Mouse (Mus musculus) midbrain, postnatal 0 days (tissue): ENCODE results near the gene Ccr9. TPM values are rescaled to one million over a fixed set of nuclear protein-coding genes. Genes with fewer than 3 reads are reported as not detected.

Source experiments
- ATAC-seq: fragments of 200-750 bp; cut with Nextera tagmentation; 2 replicates; pipeline ENCODE4 v1.8.0; 2017; ENCODE audit warnings: moderate number of reproducible peaks, mild to moderate bottlenecking, moderate TSS enrichment, moderate library complexity; ENCODE audit not compliant: low FRiP score
- DNase-seq: peaks from one replicate; pipeline ENCODE4 v3.0.0-alpha.2; 2015; ENCODE audit warnings: low spot score
- H3K27ac ChIP-seq: fragments of 300-500 bp; sonication (generic); 2 replicates; pipeline ENCODE4 v1.5.1; 2014; ENCODE audit warnings: low read depth, mild to moderate bottlenecking, low read length, mixed read lengths
- H3K27me3 ChIP-seq: fragments of 300-500 bp; sonication (generic); 2 replicates; pipeline ENCODE4 v1.6.1; 2014; ENCODE audit warnings: low read length, control low read depth, mixed read lengths; ENCODE audit not compliant: insufficient read depth
- H3K36me3 ChIP-seq: fragments of 300-500 bp; sonication (generic); 2 replicates; pipeline ENCODE4 v1.6.1; 2014; ENCODE audit warnings: low read length, control low read depth, mixed read lengths; ENCODE audit not compliant: insufficient read depth
- H3K4me1 ChIP-seq: fragments of 300-500 bp; sonication (generic); 2 replicates; pipeline ENCODE4 v1.6.1; 2014; ENCODE audit warnings: mild to moderate bottlenecking, control low read depth, antibody characterized with exemption, low read length, mixed read lengths; ENCODE audit not compliant: insufficient read depth
- H3K4me2 ChIP-seq: fragments of 300-500 bp; sonication (generic); 2 replicates; pipeline ENCODE4 v1.6.1; 2014; ENCODE audit warnings: low read depth, mild to moderate bottlenecking, low read length, mixed read lengths; ENCODE audit not compliant: poor library complexity, severe bottlenecking
- H3K4me3 ChIP-seq: fragments of 300-500 bp; sonication (generic); 2 replicates; pipeline ENCODE4 v1.5.1; 2014; ENCODE audit warnings: low read depth, mild to moderate bottlenecking, low read length, moderate library complexity
- H3K9ac ChIP-seq: fragments of 300-500 bp; sonication (generic); replicated peaks from 2 replicates; pipeline ENCODE4 v1.6.1; 2014; ENCODE audit warnings: mild to moderate bottlenecking, low read length, moderate library complexity, mixed read lengths; ENCODE audit not compliant: poor library complexity, severe bottlenecking
- H3K9me3 ChIP-seq: fragments of 300-500 bp; sonication (generic); 2 replicates; pipeline ENCODE4 v1.6.1; 2016; ENCODE audit warnings: low read length, control low read depth
- CTCF ChIP-seq: IDR thresholded peaks from 2 replicates; pipeline ENCODE4 v1.5.1; 2016; ENCODE audit warnings: antibody characterized with exemption, mild to moderate bottlenecking
- WGBS: fragments of 180-500 bp; shearing (Covaris S2); extraction: QIAGEN DNeasy Blood & Tissue Kit; methylation state at CpG from one replicate; pipeline ENCODE4 v1.1.7; 2014; 5-methylcytosine and 5-hydroxymethylcytosine counted together
- polyA plus RNA-seq: library from polyadenylated mRNA; unstranded; fragments of >200 nt; fragmentation: Nextera tagmentation; extraction: Ambion mirVana; gene quantifications from 2 replicates; pipeline ENCODE4 v1.2.1, GENCODE M21; 2015
- total RNA-seq: library from RNA; depleted of rRNA; stranded (reverse); fragments of >200 nt; gene quantifications from 2 replicates; pipeline ENCODE4 v1.2.3, GENCODE M21; 2014

Ccr9 gene
- total and polyA plus RNA-seq, 2 experiments from 2014 or later: 0.05 to 0.28 TPM

DNA sequence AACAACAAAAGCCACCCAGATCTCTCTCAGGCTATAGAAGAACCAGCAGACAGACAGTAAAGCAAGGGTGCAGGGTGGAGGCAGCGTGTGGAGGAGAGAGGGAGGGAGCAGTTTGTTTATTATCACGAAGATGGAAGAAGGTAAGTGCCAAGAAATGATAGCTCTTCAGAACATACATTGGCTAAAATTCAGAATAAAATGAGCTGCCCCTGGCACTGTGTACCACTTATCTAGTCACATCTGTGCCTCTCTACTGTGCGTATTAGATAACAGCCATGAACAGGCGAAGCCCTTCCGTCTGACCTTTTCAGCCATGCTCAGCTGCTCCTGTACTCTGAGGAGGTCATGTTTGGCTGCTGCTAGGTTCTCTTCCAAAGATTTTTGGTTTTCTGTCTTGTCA lies 23.6 kb downstream of the Ccr9 start:
- Histone ChIP-seq H3K9me3 (no peaks in the 10 kb centered on the region), H3K4me3 (no peak overlapping the region), H3K4me2 (no peak overlapping the region), H3K27me3 (no peaks in the 10 kb centered on the region), H3K27ac (no peak overlapping the region), H3K36me3 (peaks cover 22% of the 10 kb centered on the region), H3K4me1 (no peaks in the 10 kb centered on the region), H3K9ac (no peak overlapping the region)
- 92% methylated on average over 5 of the region's 5 CpGs for WGBS
- no peak for TF ChIP-seq CTCF
- no peak for ATAC-seq
- DNase-seq: no peak

DNA sequence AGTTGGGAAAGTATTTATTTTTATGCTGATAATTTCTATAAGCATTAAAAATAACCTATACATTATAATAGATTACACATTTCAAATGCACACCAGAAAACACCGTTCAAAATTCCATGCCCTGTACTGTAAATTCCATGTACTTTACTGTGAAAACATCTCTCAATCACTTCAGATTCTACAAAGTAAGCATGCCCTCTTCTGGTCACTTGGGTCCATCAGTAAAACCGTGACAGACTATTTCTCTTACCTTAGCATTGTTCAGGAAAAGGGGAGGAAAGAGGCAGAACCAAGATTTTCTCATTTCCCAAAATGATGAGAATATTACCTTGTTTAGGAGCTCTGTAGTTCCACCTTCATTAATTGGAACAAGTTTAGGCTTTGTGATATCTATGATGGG lies 31.0 kb downstream of the Ccr9 start:
- Histone ChIP-seq H3K27me3 (no peaks in the 10 kb centered on the region), H3K27ac (no peak overlapping the region), H3K9ac (no peak overlapping the region), H3K4me1 (no peaks in the 10 kb centered on the region), H3K36me3 (peaks cover 18% of the 10 kb centered on the region; the same call in 1 of the 2 replicates), H3K9me3 (no peaks in the 10 kb centered on the region), H3K4me3 (no peak overlapping the region), H3K4me2 (no peak overlapping the region)
- no peak for ATAC-seq
- DNase-seq: peak; percentile 2
- 50% methylated on average over 2 of the region's 2 CpGs for WGBS
- peak; percentile 60 for TF ChIP-seq CTCF

GRCm38 (mm10) chr9:123713111-123713510 lies 34.9 kb downstream of the Ccr9 start:
- H3K27ac ChIP-seq: no peak overlapping the region
- no peak overlapping the region for H3K4me2 ChIP-seq
- peak; percentile 38; the same call in 1 of the 2 replicates for TF ChIP-seq CTCF
- H3K4me1 ChIP-seq: peaks cover 5% of the 10 kb centered on the region; the same call in 1 of the 2 replicates
- 86% methylated on average over 2 of the region's 2 CpGs for WGBS
- DNase-seq (no peak), ATAC-seq (no peak)
- no peaks in the 10 kb centered on the region for H3K27me3 ChIP-seq
- H3K9me3 ChIP-seq: no peaks in the 10 kb centered on the region
- no peak overlapping the region for H3K9ac ChIP-seq
- H3K4me3 ChIP-seq: no peak overlapping the region
- peaks cover 14% of the 10 kb centered on the region; the same call in 1 of the 2 replicates for H3K36me3 ChIP-seq

GRCm38 (mm10) chr9:123716301-123716700 lies 38.1 kb downstream of the Ccr9 start:
- Histone ChIP-seq H3K27ac (no peak overlapping the region), H3K4me3 (peak overlapping the region; percentile 95; the same call in 1 of the 2 replicates), H3K4me2 (peak overlapping the region; percentile 68), H3K4me1 (peaks cover 5% of the 10 kb centered on the region; the same call in 1 of the 2 replicates), H3K36me3 (0 out of 2 replicates have a peak, but pooled peaks cover 2% of the 10 kb centered on the region), H3K27me3 (no peaks in the 10 kb centered on the region), H3K9me3 (no peaks in the 10 kb centered on the region), H3K9ac (no peak overlapping the region)
- WGBS: 66% methylated on average over 3 of the region's 3 CpGs
- no peak for DNase-seq
- TF ChIP-seq CTCF: no peak
- ATAC-seq: no peak

DNA sequence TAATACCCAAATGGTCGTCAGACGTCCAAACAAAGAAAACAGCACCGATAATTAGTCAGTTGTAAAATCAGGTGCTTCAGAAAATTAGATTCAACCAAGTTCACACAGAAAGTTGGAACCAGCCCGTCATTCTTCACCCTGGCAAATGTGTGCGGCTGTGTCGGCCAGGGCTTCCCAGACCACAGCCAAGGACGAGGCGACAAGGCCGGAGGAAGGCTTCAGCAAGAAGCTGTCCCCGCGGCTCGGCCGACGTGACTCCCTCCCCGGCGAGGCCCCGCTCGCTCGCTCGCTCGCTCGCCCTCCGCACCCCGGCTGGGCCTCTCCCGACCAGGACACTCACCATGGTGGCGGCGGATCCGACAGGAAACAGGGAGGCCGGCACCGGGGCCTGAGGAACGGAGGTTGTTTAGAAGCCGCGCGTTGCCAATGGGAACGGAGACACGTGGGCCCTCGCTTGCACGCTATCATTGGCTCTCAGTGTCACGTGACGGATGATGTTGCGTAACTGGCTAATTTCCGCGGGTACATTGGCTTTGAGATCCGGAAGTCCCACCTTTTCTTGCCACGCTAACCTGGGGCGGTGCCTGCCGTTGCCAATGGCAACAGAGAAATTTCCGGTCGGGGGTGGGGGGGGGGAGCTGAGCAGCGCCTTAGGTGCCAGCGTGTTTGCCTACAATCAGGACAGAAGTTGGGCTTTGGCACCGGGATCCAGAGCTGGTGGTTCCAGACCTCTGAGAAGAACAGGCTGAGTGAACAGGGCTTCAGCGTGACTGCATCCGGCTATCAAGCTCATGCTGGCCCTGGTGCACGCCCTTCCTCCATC lies 39.2 kb downstream of the Ccr9 start, which contains the start of gene Lztfl1:
Lztfl1 (minus strand) TSS at position 512 of the 823 bp plus-strand sequence.
- ATAC-seq (peak; percentile 99), DNase-seq (peak; percentile 99)
- no peak for TF ChIP-seq CTCF
- Histone ChIP-seq H3K36me3 (no peaks in the 10 kb centered on the region), H3K9ac (peak within 1 kb of the TSS; percentile 87), H3K4me2 (peak within 1 kb of the TSS; percentile 68), H3K27ac (peak within 1 kb of the TSS; percentile 63), H3K4me1 (peaks cover 5% of the 10 kb centered on the region; the same call in 1 of the 2 replicates), H3K4me3 (peak within 1 kb of the TSS; percentile 95), H3K27me3 (no peaks in the 10 kb centered on the region), H3K9me3 (no peaks in the 10 kb centered on the region)
- WGBS: under 1% methylated on average over 55 of the region's 55 CpGs
